In the genomic region with DNA sequence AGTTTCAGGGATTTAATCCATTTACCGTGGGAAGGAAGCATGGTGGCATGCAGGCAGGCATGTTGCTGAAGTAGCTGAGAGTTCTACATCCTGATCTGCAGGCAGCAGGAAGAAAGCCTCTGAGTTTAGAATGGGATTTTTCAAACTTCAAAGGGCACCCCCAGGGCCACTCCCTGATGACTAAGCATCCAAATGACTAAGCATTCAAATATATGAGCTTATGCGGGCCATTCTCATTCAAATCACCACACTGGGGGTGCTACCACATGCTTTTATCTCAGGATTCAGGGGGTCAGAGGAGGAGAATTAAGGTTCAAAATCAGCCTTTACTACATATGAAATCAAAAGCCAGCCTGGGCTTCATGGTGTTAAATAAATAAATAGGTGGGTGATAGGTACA, we compare ENCODE assay signal across 18 mouse cellular contexts. TPM values are rescaled to one million over a fixed set of nuclear protein-coding genes. Genes with fewer than 3 reads are reported as not detected.
A peak's percentile ranks its signal among the peaks of the same experiment; 100 is the strongest.
DNase-seq lines count a peak whose midpoint lies in the region; ATAC-seq and TF ChIP-seq lines count a peak whose summit lies in the region.
"Had no signal": no experiment of that assay in that cellular context is flagged by ENCODE, and none has a peak within 500 bp of the region (broad histone marks: within the 10 kb centered on the region; RNA-seq: fewer than 3 reads in every experiment).

No protein-coding gene starts in this region.

- H3K4me2 ChIP-seq in myocyte (ENCODE audit: low read depth): peak overlapping the region; percentile 33
- H3K4me2 ChIP-seq: embryonic facial prominence, embryonic 13.5 days; heart, embryonic 15.5 days; hindbrain, embryonic 12.5 days; kidney, embryonic 15.5 days; neural tube, embryonic 15.5 days had no signal

- H3K79me2 ChIP-seq in myocyte (ENCODE audit: control insufficient read depth, insufficient read depth): no peaks in the 10 kb centered on the region

- no peaks in the 10 kb centered on the region for H3K4me1 ChIP-seq in heart, embryonic 10.5 days
- H3K4me1 ChIP-seq: embryonic facial prominence, embryonic 13.5 days; heart, embryonic 15.5 days; hindbrain, embryonic 12.5 days; kidney, embryonic 15.5 days; limb, embryonic 10.5 days; neural tube, embryonic 15.5 days had no signal

- H3K27me3 ChIP-seq in myocyte (ENCODE audit: control insufficient read depth, insufficient read depth, insufficient read length): no peaks in the 10 kb centered on the region
- H3K27me3 ChIP-seq in heart, embryonic 10.5 days (ENCODE audit: insufficient read depth, poor library complexity, severe bottlenecking): no peaks in the 10 kb centered on the region
- H3K27me3 ChIP-seq: embryonic facial prominence, embryonic 13.5 days; heart, embryonic 15.5 days; hindbrain, embryonic 12.5 days; kidney, embryonic 15.5 days; neural tube, embryonic 15.5 days had no signal

- 15% methylated on average over 2 of the region's 2 CpGs for WGBS in heart, embryonic 10.5 days

- no peak overlapping the region for H3K27ac ChIP-seq in heart, embryonic 10.5 days
- H3K27ac ChIP-seq: embryonic facial prominence, embryonic 13.5 days; heart, embryonic 15.5 days; hindbrain, embryonic 12.5 days; kidney, embryonic 15.5 days; layer of hippocampus, adult 2 months; limb, embryonic 10.5 days; liver, embryonic 14.5 days; neural tube, embryonic 15.5 days had no signal

- no peak overlapping the region for H3ac ChIP-seq in myocyte (ENCODE audit: control insufficient read depth, insufficient read length)

- peak; percentile 19 for DNase-seq in adrenal gland, postnatal 14 days
- no peak for DNase-seq in adrenal gland, adult 18-20 months (ENCODE audit: low spot score in 2 of 2)
- DNase-seq in A20 (ENCODE audit: low read depth, low spot score): peak; percentile 7
- peak; percentile 6 for DNase-seq in MEL-GATA-1-ER (ENCODE audit: extremely low read depth, low read depth)
- DNase-seq in heart, embryonic 10.5 days (ENCODE audit: low spot score): no peak
- DNase-seq: cerebellum, postnatal 36 days; retina, postnatal 1 day; thymus, postnatal 25 days had no signal

- no peaks in the 10 kb centered on the region for H3K9me3 ChIP-seq in heart, embryonic 10.5 days
- H3K9me3 ChIP-seq: embryonic facial prominence, embryonic 13.5 days; heart, embryonic 15.5 days; hindbrain, embryonic 12.5 days; kidney, embryonic 15.5 days; limb, embryonic 10.5 days; neural tube, embryonic 15.5 days had no signal

- no peaks in the 10 kb centered on the region for H3K36me3 ChIP-seq in myocyte (ENCODE audit: control insufficient read depth, insufficient read depth)
- no peaks in the 10 kb centered on the region for H3K36me3 ChIP-seq in heart, embryonic 10.5 days
- H3K36me3 ChIP-seq: embryonic facial prominence, embryonic 13.5 days; heart, embryonic 15.5 days; hindbrain, embryonic 12.5 days; kidney, embryonic 15.5 days; limb, embryonic 10.5 days; neural tube, embryonic 15.5 days had no signal

- ATAC-seq in erythroblast, adult 5-6 weeks (replicated peaks; ENCODE audit: low FRiP score, poor library complexity, severe bottlenecking): no peak

- TF ChIP-seq POLR2A in myocyte (IDR thresholded peaks at IDR 0.05; ENCODE audit: insufficient read length, low read depth): no peak

- H3K4me3 ChIP-seq in myocyte: no peak overlapping the region
- H3K4me3 ChIP-seq in heart, embryonic 10.5 days: no peak overlapping the region
- H3K4me3 ChIP-seq: embryonic facial prominence, embryonic 13.5 days; heart, embryonic 15.5 days; hindbrain, embryonic 12.5 days; kidney, embryonic 15.5 days; layer of hippocampus, adult 2 months; limb, embryonic 10.5 days; neural tube, embryonic 15.5 days had no signal

TF ChIP-seq in myocyte, 11 proteins besides CTCF, POLR2A, EP300 and RAD21:
- TF ChIP-seq E2F4 (IDR thresholded peaks at IDR 0.05; ENCODE audit: insufficient read depth): no peak
- no peak for TF ChIP-seq MAX (IDR thresholded peaks at IDR 0.05; ENCODE audit: low read depth)
- no peak for TF ChIP-seq TCF3 (IDR thresholded peaks at IDR 0.05; ENCODE audit: insufficient read length, low read depth)
- no peak for TF ChIP-seq POLR2AphosphoS2 (IDR thresholded peaks at IDR 0.05; ENCODE audit: insufficient read length, low read depth)
- TF ChIP-seq TCF12 (IDR thresholded peaks at IDR 0.05; ENCODE audit: insufficient read depth, poor library complexity, severe bottlenecking): no peak
- TF ChIP-seq REST (IDR thresholded peaks at IDR 0.05; ENCODE audit: insufficient read depth, insufficient read length): no peak
- no peak for TF ChIP-seq CEBPB (IDR thresholded peaks at IDR 0.05; ENCODE audit: insufficient read depth, poor library complexity, severe bottlenecking)
- no peak for TF ChIP-seq MYOG (IDR thresholded peaks at IDR 0.05; ENCODE audit: control insufficient read depth in 1 of 3, insufficient read depth in 1 of 3, insufficient read length in 2 of 3, low read depth in 2 of 3)
- TF ChIP-seq SRF (IDR thresholded peaks at IDR 0.05; ENCODE audit: control insufficient read depth, insufficient read length, low read depth): no peak
- no peak for TF ChIP-seq USF1 (IDR thresholded peaks at IDR 0.05; ENCODE audit: low read depth)
- TF ChIP-seq MYOD1 (IDR thresholded peaks at IDR 0.05; ENCODE audit: control insufficient read depth in 1 of 3, insufficient read length in 2 of 3, low read depth in 2 of 3): no peak

RNA-seq across cellular contexts. Expression of gene Exoc6b, which starts 5.7 kb away (rescaled TPM):
- 31.3 and 36.2 TPM in 2 replicates for total RNA-seq in adrenal gland, postnatal 14 days (2021)
- total RNA-seq in adrenal gland, adult 18-20 months (2021): 10 to 100 TPM; 36.8 to 44.7 TPM
- 9.3 TPM for polyA plus RNA-seq in myocyte (2012; fragmentation: generic; extraction: Trizol)
- polyA plus RNA-seq in heart, embryonic 10.5 days (2016; fragmentation: Nextera tagmentation; extraction: Ambion mirVana): 19.7 and 21.0 TPM in 2 replicates
- 0.38 and 2.7 TPM in 2 replicates for total RNA-seq in erythroblast, adult 5-6 weeks (2015; ENCODE audit: low replicate concordance)
- total RNA-seq in erythroblast, adult 5-6 weeks (2017; ENCODE audit: low replicate concordance): 0.26 and 2.4 TPM in 2 replicates

Comparison
In these comparisons a context has a peak if more than half of its experiments do, and no peak if none do; other contexts are left out.
1. DNase-seq: peak in adrenal gland, postnatal 14 days (single experiment), A20 (single experiment) and MEL-GATA-1-ER (single experiment); none in adrenal gland, adult 18-20 months (0 of 2) and heart, embryonic 10.5 days (single experiment).